Mouse (Mus musculus) adrenal gland, adult (tissue): ENCODE measurements around the gene Per1.

ENCODE experiments used
- DNase-seq, 2 experiments: peaks; one replicate each; pipeline ENCODE4 v3.0.0; 2022 to 2023; ENCODE audit warnings: low spot score in 1 of 2; ENCODE audit not compliant: inconsistent age in 2 of 2

Per1 gene

GRCm38 (mm10) chr11:69064259-69065133 is 30.5 kb upstream of the Per1 start:
- DNase-seq: peak in 1 of 2 experiments; percentile 39

GRCm38 (mm10) chr11:69065394-69065925 is 29.6 kb upstream of the Per1 start:
- peak in 1 of 2 experiments; percentile 41 for DNase-seq

- DNase-seq: peak; percentile 78 to 80
Observed at GRCm38 (mm10) chr11:69066163-69066861, 28.7 kb upstream of the Per1 start.

GRCm38 (mm10) chr11:69066956-69067355 is 28.1 kb upstream of the Per1 start:
- DNase-seq: peak; percentile 91 to 97

- DNase-seq: peak; percentile 70 to 81
Observed at GRCm38 (mm10) chr11:69067601-69068000, 27.4 kb upstream of the Per1 start.

GRCm38 (mm10) chr11:69070093-69070492 is 24.9 kb upstream of the Per1 start:
- DNase-seq: no peak

- peak; percentile 95 to 98 for DNase-seq
Observed at GRCm38 (mm10) chr11:69070590-69071222, 24.3 kb upstream of the Per1 start, which contains the start of gene Tmem107. Gene Tmem107, plus strand, starts transcription at chr11:69070806.

GRCm38 (mm10) chr11:69071262-69071661 is 23.8 kb upstream of the Per1 start:
- peak in 1 of 2 experiments; percentile 61 for DNase-seq

GRCm38 (mm10) chr11:69072234-69072633 is 22.8 kb upstream of the Per1 start:
- peak; percentile 25 to 46 for DNase-seq

- DNase-seq: peak in 1 of 2 experiments; percentile 20
Observed at GRCm38 (mm10) chr11:69072666-69073064, 22.4 kb upstream of the Per1 start.

- DNase-seq: peak; percentile 86 to 97
Observed at GRCm38 (mm10) chr11:69073065-69073888, 21.7 kb upstream of the Per1 start.

GRCm38 (mm10) chr11:69073951-69074775 is 20.9 kb upstream of the Per1 start:
- peak; percentile 21 to 63 for DNase-seq

GRCm38 (mm10) chr11:69074776-69075069 is 20.3 kb upstream of the Per1 start:
- no peak for DNase-seq

GRCm38 (mm10) chr11:69075764-69076479 is 19.1 kb upstream of the Per1 start:
- DNase-seq: no peak

- DNase-seq: peak; percentile 57 to 83
Observed at GRCm38 (mm10) chr11:69076572-69076971, 18.4 kb upstream of the Per1 start.

- peak; percentile 56 to 76 for DNase-seq
Observed at GRCm38 (mm10) chr11:69077316-69077715, 17.7 kb upstream of the Per1 start.

GRCm38 (mm10) chr11:69078041-69078440 is 17.0 kb upstream of the Per1 start:
- peak; percentile 12 to 28 for DNase-seq

- peak; percentile 47 to 71 for DNase-seq
Observed at GRCm38 (mm10) chr11:69078805-69079438, 16.1 kb upstream of the Per1 start.
